Mouse (Mus musculus) MEL (cell line): ENCODE measurements around the gene Fgf5. TPM values are rescaled to one million over a fixed set of nuclear protein-coding genes. Genes with fewer than 3 reads are reported as not detected.

Source experiments
- DNase-seq: peaks from one replicate; pipeline ENCODE4 v3.0.0; 2011; ENCODE audit warnings: low read depth, low spot score
- H3K27ac ChIP-seq: 2 replicates; pipeline ENCODE4 v1.5.1; 2012; ENCODE audit warnings: low read depth, mild to moderate bottlenecking, control low read depth, low read length, moderate library complexity; ENCODE audit not compliant: control insufficient read depth
- H3K27me3 ChIP-seq, 2 experiments: fragments of 150-350 bp in 1 of 2; sonication (generic) in 1 of 2; 2 replicates each; pipeline ENCODE4 v1.6.1; 2012; ENCODE audit warnings: low read length in 2 of 2, mild to moderate bottlenecking in 2 of 2, improper control_type of control experiment in 1 of 2, moderate library complexity in 1 of 2; ENCODE audit not compliant: insufficient read depth in 2 of 2, control insufficient read depth in 1 of 2
- H3K36me3 ChIP-seq, 2 experiments: 2 replicates each; pipeline ENCODE4 v1.6.1; 2012 to 2014; ENCODE audit warnings: low read length in 2 of 2, improper control_type of control experiment in 1 of 2, inconsistent platforms in 1 of 2, mild to moderate bottlenecking in 1 of 2; ENCODE audit not compliant: insufficient read depth in 2 of 2, control insufficient read depth in 1 of 2
- H3K4me1 ChIP-seq, 2 experiments: fragments of 150-350 bp in 1 of 2; sonication (generic) in 1 of 2; 2 replicates each; pipeline ENCODE4 v1.6.1; 2012; ENCODE audit warnings: low read length in 2 of 2, improper control_type of control experiment in 1 of 2, mild to moderate bottlenecking in 1 of 2; ENCODE audit not compliant: insufficient read depth in 2 of 2, control insufficient read depth in 1 of 2
- H3K4me3 ChIP-seq, 2 experiments: fragments of 150-350 bp in 1 of 2; sonication (generic) in 1 of 2; 2 replicates each; pipeline ENCODE4 v1.5.1; 2012; ENCODE audit warnings: low read depth in 2 of 2, low read length in 2 of 2, mild to moderate bottlenecking in 2 of 2, moderate library complexity in 2 of 2, control low read depth in 1 of 2, improper control_type of control experiment in 1 of 2; ENCODE audit not compliant: control insufficient read depth in 1 of 2, insufficient read depth in 1 of 2
- H3K79me2 ChIP-seq: 2 replicates; pipeline ENCODE4 v1.6.1; 2012; ENCODE audit warnings: mild to moderate bottlenecking, low read length, moderate library complexity; ENCODE audit not compliant: control insufficient read depth, poor library complexity, insufficient read depth
- H3K9ac ChIP-seq: 2 replicates; pipeline ENCODE4 v1.6.1; 2012; ENCODE audit warnings: low read depth, mild to moderate bottlenecking, control low read depth, low read length, moderate library complexity; ENCODE audit not compliant: control insufficient read depth, poor library complexity, severe bottlenecking
- H3K9me3 ChIP-seq: fragments of 150-350 bp; sonication (generic); replicated peaks from 2 replicates; pipeline ENCODE4 v1.6.1; 2012; ENCODE audit warnings: mild to moderate bottlenecking, low read length, improper control_type of control experiment, moderate library complexity; ENCODE audit not compliant: insufficient read depth
- BHLHE40 ChIP-seq: IDR thresholded peaks from 2 replicates; pipeline ENCODE4 v1.6.1; 2012; ENCODE audit warnings: low read depth, mild to moderate bottlenecking, inconsistent platforms, low read length, improper control_type of control experiment, borderline replicate concordance
- CTCF ChIP-seq, 3 experiments: IDR thresholded peaks in 2 of 3; conservative IDR thresholded peaks in 1 of 3; 2 replicates each; pipeline ENCODE4 v1.5.1; 2011 to 2012; ENCODE audit warnings: low read length in 3 of 3, low read depth in 2 of 3, mild to moderate bottlenecking in 2 of 3, improper control_type of control experiment in 1 of 3, inconsistent platforms in 1 of 3, mixed read lengths in 1 of 3, moderate library complexity in 1 of 3; ENCODE audit not compliant: control insufficient read depth in 1 of 3, insufficient read depth in 1 of 3, poor library complexity in 1 of 3, severe bottlenecking in 1 of 3
- EP300 ChIP-seq, 2 experiments: IDR thresholded peaks; 2 replicates each; pipeline ENCODE4 v1.6.1; 2011; ENCODE audit warnings: improper control_type of control experiment in 2 of 2, low read length in 2 of 2, low read depth in 1 of 2, mild to moderate bottlenecking in 1 of 2
- GABPA ChIP-seq: IDR thresholded peaks from 2 replicates; pipeline ENCODE4 v1.6.1; 2012; ENCODE audit warnings: low read depth, mild to moderate bottlenecking, inconsistent platforms, low read length, improper control_type of control experiment, moderate library complexity
- HCFC1 ChIP-seq: IDR thresholded peaks from 2 replicates; pipeline ENCODE4 v1.6.1; 2012; ENCODE audit warnings: low read depth, mild to moderate bottlenecking, inconsistent platforms, low read length, improper control_type of control experiment, moderate library complexity
- KAT2A ChIP-seq: conservative IDR thresholded peaks from 2 replicates; pipeline ENCODE4 v1.6.1; 2012; ENCODE audit warnings: low read depth, low read length, improper control_type of control experiment, inconsistent platforms
- MAFK ChIP-seq: IDR thresholded peaks from 2 replicates; pipeline ENCODE4 v1.6.1; 2011; ENCODE audit warnings: low read depth, mild to moderate bottlenecking, low read length, improper control_type of control experiment, borderline replicate concordance
- MEF2A ChIP-seq: IDR thresholded peaks from 2 replicates; pipeline ENCODE4 v1.6.1; 2014; ENCODE audit warnings: low read depth, mild to moderate bottlenecking, inconsistent platforms, low read length, improper control_type of control experiment; ENCODE audit not compliant: poor library complexity, insufficient replicate concordance, severe bottlenecking; ENCODE audit errors: extremely low read depth
- NELFE ChIP-seq: IDR thresholded peaks from 2 replicates; pipeline ENCODE4 v1.6.1; 2011; ENCODE audit warnings: low read depth, low read length, improper control_type of control experiment
- RAD21 ChIP-seq: IDR thresholded peaks from 2 replicates; pipeline ENCODE4 v1.6.1; 2011; ENCODE audit warnings: mild to moderate bottlenecking, low read depth, low read length, improper control_type of control experiment
- RCOR1 ChIP-seq: IDR thresholded peaks from 2 replicates; pipeline ENCODE4 v1.6.1; 2012; ENCODE audit warnings: low read depth, mild to moderate bottlenecking, inconsistent platforms, low read length, improper control_type of control experiment
- SMC3 ChIP-seq: IDR thresholded peaks from 2 replicates; pipeline ENCODE4 v1.6.1; 2011; ENCODE audit warnings: low read depth, low read length, improper control_type of control experiment
- TAL1 ChIP-seq: IDR thresholded peaks from 2 replicates; pipeline ENCODE4 v1.6.1; 2012; ENCODE audit warnings: mild to moderate bottlenecking, inconsistent platforms, low read length, moderate library complexity, mixed read lengths
- TCF12 ChIP-seq: IDR thresholded peaks from 2 replicates; pipeline ENCODE4 v1.6.1; 2014; ENCODE audit warnings: low read depth, mild to moderate bottlenecking, inconsistent platforms, low read length, improper control_type of control experiment, moderate library complexity
- USF1 ChIP-seq: IDR thresholded peaks from 2 replicates; pipeline ENCODE4 v1.6.1; 2014; ENCODE audit warnings: low read depth, mild to moderate bottlenecking, inconsistent platforms, low read length, improper control_type of control experiment, moderate library complexity
- USF2 ChIP-seq, 2 experiments: IDR thresholded peaks; 2 replicates each; pipeline ENCODE4 v1.6.1; 2011 to 2012; ENCODE audit warnings: improper control_type of control experiment in 2 of 2, low read length in 2 of 2, borderline replicate concordance in 1 of 2, inconsistent platforms in 1 of 2, low read depth in 1 of 2, mild to moderate bottlenecking in 1 of 2; ENCODE audit not compliant: insufficient read depth in 1 of 2
- ZNF384 ChIP-seq: IDR thresholded peaks from 2 replicates; pipeline ENCODE4 v1.6.1; 2012; ENCODE audit warnings: low read depth, mild to moderate bottlenecking, inconsistent platforms, low read length, improper control_type of control experiment
- polyA plus RNA-seq, 2 experiments: library from polyadenylated mRNA; stranded (reverse) in 1 of 2; unstranded in 1 of 2; fragments of >175 nt in 1 of 2; fragments of >200 nt in 1 of 2; gene quantifications; 2 replicates each; pipeline versions ENCODE4 v1.2.1 to v1.2.4; 2012; ENCODE audit warnings: low replicate concordance in 2 of 2, low read depth in 1 of 2; ENCODE audit not compliant: insufficient read length in 2 of 2, insufficient read depth in 1 of 2, missing spikeins in 1 of 2
- total RNA-seq: library from RNA; depleted of rRNA; stranded (reverse); fragments of 300-350 nt; gene quantifications from 2 replicates; pipeline ENCODE4 v1.2.3, GENCODE M21; 2012

The Fgf5 gene
- total and polyA plus RNA-seq, 3 experiments: not detected

DNA sequence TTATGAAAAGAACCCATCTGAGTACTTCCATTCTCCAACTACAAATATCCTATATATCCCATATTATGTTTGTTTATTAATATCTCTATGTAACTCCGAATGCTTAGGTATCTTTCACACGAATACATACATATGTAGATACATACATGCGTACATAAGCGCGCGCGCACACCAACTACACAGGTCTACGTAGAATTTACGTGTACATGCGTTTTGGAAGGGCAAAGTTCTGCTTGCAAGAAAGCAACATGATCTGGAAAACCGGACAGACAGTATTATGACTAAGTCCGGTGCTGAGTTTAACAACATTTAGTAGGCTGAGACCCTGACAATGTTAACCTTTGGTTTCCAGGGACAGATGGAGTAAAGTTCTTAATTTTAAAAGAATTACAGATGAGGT, 1.2 kb downstream of the Fgf5 start:
- Histone ChIP-seq H3K36me3 (no peaks in the 10 kb centered on the region), H3K4me1 (no peaks in the 10 kb centered on the region), H3K9ac (no peak overlapping the region), H3K79me2 (no peaks in the 10 kb centered on the region), H3K4me3 (no peak overlapping the region), H3K27ac (no peak overlapping the region), H3K9me3 (no peaks in the 10 kb centered on the region), H3K27me3 (no peaks in the 10 kb centered on the region)
- TF ChIP-seq RAD21 (no peak), EP300 (IDR thresholded peaks at IDR 0.05; ENCODE audit: low read depth in 1 of 2, low read length in 2 of 2) (no peak), TAL1 (no peak), MEF2A (no peak), USF1 (no peak)
- no peak for DNase-seq

- no peaks in the 10 kb centered on the region for H3K79me2 ChIP-seq
- no peaks in the 10 kb centered on the region for H3K9me3 ChIP-seq
- TF ChIP-seq ZNF384: no peak
- no peak for TF ChIP-seq SMC3
- TF ChIP-seq USF2 (IDR thresholded peaks at IDR 0.05; ENCODE audit: borderline replicate concordance in 1 of 2, insufficient read depth in 1 of 2, low read depth in 1 of 2, low read length in 2 of 2): no peak
- TF ChIP-seq KAT2A: no peak
- no peak for TF ChIP-seq NELFE
- no peak for TF ChIP-seq CTCF (IDR thresholded peaks at IDR 0.05 in 2 of 3, conservative IDR thresholded peaks at IDR 0.05 in 1 of 3; ENCODE audit: control insufficient read depth in 1 of 3, insufficient read depth in 1 of 3, low read depth in 2 of 3, low read length in 3 of 3, poor library complexity in 1 of 3, severe bottlenecking in 1 of 3)
- no peak for TF ChIP-seq TCF12
- no peak for TF ChIP-seq GABPA
- TF ChIP-seq RCOR1: no peak
- TF ChIP-seq BHLHE40: no peak
- TF ChIP-seq HCFC1: no peak
- no peak for TF ChIP-seq MAFK
- TF ChIP-seq, all 39 proteins: peak for 0
- Histone ChIP-seq H3K27ac (no peak overlapping the region), H3K9ac (no peak overlapping the region), H3K36me3 (no peaks in the 10 kb centered on the region), H3K4me3 (no peak overlapping the region), H3K27me3 (no peaks in the 10 kb centered on the region), H3K4me1 (no peaks in the 10 kb centered on the region)
- no peak for DNase-seq
Measured at GRCm38 (mm10) chr5:98255760-98256490, 1.9 kb downstream of the Fgf5 start.
